Mouse (Mus musculus): ENCODE results near the gene Mcl1. TPM values are rescaled to one million over a fixed set of nuclear protein-coding genes. Genes with fewer than 3 reads are reported as not detected.
A peak's percentile ranks its signal among the peaks of the same experiment; 100 is the strongest.

The Mcl1 gene
- polyA plus RNA-seq, 1 experiment from 2014 or later, result 63.2 TPM

DNA sequence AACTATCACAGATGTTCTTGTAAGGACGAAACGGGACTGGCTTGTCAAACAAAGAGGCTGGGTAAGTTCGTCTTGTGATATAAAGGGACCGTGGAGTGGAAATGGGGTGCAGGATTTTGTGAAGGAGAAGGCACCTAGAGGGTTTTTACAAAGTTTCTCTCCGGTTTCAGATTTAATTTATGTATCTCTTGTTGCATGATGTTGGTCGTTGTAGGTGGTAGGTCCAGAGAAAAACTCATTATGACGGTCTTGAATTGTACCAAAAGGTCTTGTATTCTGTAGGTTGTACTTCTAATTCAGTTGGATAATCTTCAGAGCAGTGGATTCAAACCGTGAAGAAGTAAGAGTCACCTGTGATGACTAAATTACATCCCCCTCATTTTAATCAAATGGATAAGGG is 1.4 kb downstream of the Mcl1 start:
- peaks cover 9% of the 10 kb centered on the region for H3K4me1 ChIP-seq (ENCODE audit: control insufficient read depth, insufficient read depth, low read length)
- peaks cover 4% of the 10 kb centered on the region; the same call in 1 of the 2 replicates for H3K36me3 ChIP-seq (ENCODE audit: control insufficient read depth, insufficient read depth, low read length)
- H3K27me3 ChIP-seq (ENCODE audit: control insufficient read depth, insufficient read depth, low read length), result no peaks in the 10 kb centered on the region
- no peak for DNase-seq (ENCODE audit: low spot score)
- peak overlapping the region; percentile 93 for H3K4me2 ChIP-seq (ENCODE audit: low read depth, severe bottlenecking)
- H3K9me3 ChIP-seq (ENCODE audit: control insufficient read depth, low read length), result no peaks in the 10 kb centered on the region
- H3K9ac ChIP-seq (ENCODE audit: low read length), result peak overlapping the region; percentile 98
- H3K4me3 ChIP-seq (ENCODE audit: low read depth, low read length), result peak overlapping the region; percentile 100
- ATAC-seq (ENCODE audit: insufficient number of reproducible peaks, low FRiP score, low TSS enrichment, low read depth), result no peak
- H3K27ac ChIP-seq (replicated peaks; ENCODE audit: low read depth, low read length), result no peak overlapping the region
- WGBS, result 4% methylated on average over 8 of the region's 8 CpGs

GRCm38 (mm10) chr3:95660788-95661478 is 2.3 kb downstream of the Mcl1 start:
- no peak overlapping the region for H3K27ac ChIP-seq (replicated peaks; ENCODE audit: low read depth, low read length)
- no peak for ATAC-seq (ENCODE audit: insufficient number of reproducible peaks, low FRiP score, low TSS enrichment, low read depth)

DNA sequence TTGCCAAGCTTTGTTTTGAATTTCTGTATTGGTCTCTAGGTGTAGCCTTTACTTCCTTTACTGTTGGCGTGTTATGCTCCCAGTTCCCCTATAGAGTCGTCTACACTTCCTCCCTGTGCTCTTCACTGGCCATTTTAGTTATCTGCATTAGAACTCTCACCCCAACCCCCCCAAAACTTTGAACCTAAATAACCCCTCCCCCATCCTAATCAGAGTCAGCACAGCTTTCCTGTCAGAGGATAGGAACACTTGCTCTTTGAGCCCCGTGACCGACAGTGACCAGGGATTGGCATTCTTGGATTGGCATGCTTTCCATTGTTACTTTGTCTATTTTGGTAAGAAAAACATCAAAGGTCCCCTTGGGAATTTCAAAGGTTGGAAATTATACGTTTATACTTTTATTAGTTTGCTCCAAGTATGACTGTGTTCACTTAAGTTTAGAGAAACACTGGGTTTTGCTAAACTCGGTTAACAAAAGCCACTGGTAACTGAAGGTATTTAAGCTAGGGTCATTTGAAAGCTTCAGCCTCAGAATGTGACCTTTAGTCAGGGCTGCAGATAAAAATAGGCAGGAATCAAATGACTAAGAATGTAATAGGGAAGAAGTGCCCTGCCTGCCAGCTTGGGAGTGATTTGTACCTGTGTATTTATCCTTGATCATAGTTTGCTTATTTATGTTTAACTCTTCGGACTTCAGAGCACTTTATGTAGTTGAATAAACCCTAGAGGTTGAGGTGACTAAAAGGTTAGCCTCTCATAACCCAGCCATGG is 3.5 kb downstream of the Mcl1 start:
- ATAC-seq (ENCODE audit: insufficient number of reproducible peaks, low FRiP score, low TSS enrichment, low read depth) (no peak), DNase-seq (ENCODE audit: low spot score) (no peak)
- H3K27ac ChIP-seq (replicated peaks; ENCODE audit: low read depth, low read length), result no peak overlapping the region
- H3K27me3 ChIP-seq (ENCODE audit: control insufficient read depth, insufficient read depth, low read length), result no peaks in the 10 kb centered on the region
- peaks cover 4% of the 10 kb centered on the region; the same call in 1 of the 2 replicates for H3K36me3 ChIP-seq (ENCODE audit: control insufficient read depth, insufficient read depth, low read length)
- WGBS, result 69% methylated on average over 7 of the region's 7 CpGs
- no peak overlapping the region for H3K4me2 ChIP-seq (ENCODE audit: low read depth, severe bottlenecking)
- no peak overlapping the region for H3K4me3 ChIP-seq (ENCODE audit: low read depth, low read length)
- H3K9me3 ChIP-seq (ENCODE audit: control insufficient read depth, low read length), result no peaks in the 10 kb centered on the region
- peaks cover 9% of the 10 kb centered on the region for H3K4me1 ChIP-seq (ENCODE audit: control insufficient read depth, insufficient read depth, low read length)
- H3K9ac ChIP-seq (ENCODE audit: low read length), result no peak overlapping the region

More at GRCm38 (mm10) chr3:95660788-95661478, 2.3 kb downstream of the Mcl1 start:
- Histone ChIP-seq H3K9me3 (ENCODE audit: control insufficient read depth, low read length) (no peaks in the 10 kb centered on the region), H3K4me3 (ENCODE audit: low read depth, low read length) (peak overlapping the region; percentile 100), H3K36me3 (ENCODE audit: control insufficient read depth, insufficient read depth, low read length) (peaks cover 4% of the 10 kb centered on the region; the same call in 1 of the 2 replicates), H3K4me1 (ENCODE audit: control insufficient read depth, insufficient read depth, low read length) (peaks cover 9% of the 10 kb centered on the region), H3K27me3 (ENCODE audit: control insufficient read depth, insufficient read depth, low read length) (no peaks in the 10 kb centered on the region), H3K4me2 (ENCODE audit: low read depth, severe bottlenecking) (peak overlapping the region; percentile 93), H3K9ac (ENCODE audit: low read length) (peak overlapping the region; percentile 98)
- 35% methylated on average over 2 of the region's 2 CpGs for WGBS
- no peak for DNase-seq (ENCODE audit: low spot score)

DNA sequence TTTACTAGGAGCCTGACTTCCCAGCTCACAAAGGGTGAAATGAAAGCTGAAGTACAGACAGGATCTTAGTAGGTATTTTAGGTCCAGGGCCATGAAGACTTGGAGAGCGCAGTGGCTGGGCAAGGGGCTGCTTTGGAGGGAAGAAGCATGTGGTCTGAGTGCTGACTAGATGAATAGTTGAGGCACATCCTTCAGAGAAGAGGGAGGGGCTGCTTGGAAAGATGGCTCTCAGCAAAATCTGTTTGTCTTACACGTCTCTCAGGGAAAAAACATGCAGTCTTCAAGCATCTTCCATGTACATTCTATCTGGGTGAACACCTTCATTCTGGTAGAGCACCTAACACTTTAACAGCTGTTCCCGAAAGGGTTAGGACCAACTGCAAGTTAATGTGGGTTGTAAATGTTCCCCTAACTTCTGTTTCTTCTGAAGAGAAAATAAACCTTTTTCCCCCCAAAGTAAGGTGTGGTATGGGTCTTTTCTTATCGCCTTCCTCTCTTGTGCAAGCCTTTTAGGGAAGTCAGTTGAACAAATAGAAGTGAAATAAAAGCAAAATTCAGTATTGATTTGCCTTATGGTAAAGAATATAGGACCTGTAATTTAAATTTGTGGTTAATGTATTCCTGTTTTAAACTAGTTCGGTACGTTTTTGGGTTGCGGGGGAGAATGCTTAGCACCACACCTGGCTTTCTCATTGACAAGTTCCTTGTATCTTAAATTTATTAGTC is 4.3 kb downstream of the Mcl1 start:
- H3K36me3 ChIP-seq (ENCODE audit: control insufficient read depth, insufficient read depth, low read length), result peaks cover 4% of the 10 kb centered on the region; the same call in 1 of the 2 replicates
- H3K9ac ChIP-seq (ENCODE audit: low read length), result no peak overlapping the region
- DNase-seq (ENCODE audit: low spot score) (no peak), ATAC-seq (ENCODE audit: insufficient number of reproducible peaks, low FRiP score, low TSS enrichment, low read depth) (no peak)
- H3K27ac ChIP-seq (replicated peaks; ENCODE audit: low read depth, low read length), result no peak overlapping the region
- 80% methylated on average over 7 of the region's 7 CpGs for WGBS
- H3K27me3 ChIP-seq (ENCODE audit: control insufficient read depth, insufficient read depth, low read length), result no peaks in the 10 kb centered on the region
- H3K4me3 ChIP-seq (ENCODE audit: low read depth, low read length), result no peak overlapping the region
- H3K4me2 ChIP-seq (ENCODE audit: low read depth, severe bottlenecking), result no peak overlapping the region
- H3K4me1 ChIP-seq (ENCODE audit: control insufficient read depth, insufficient read depth, low read length), result peaks cover 9% of the 10 kb centered on the region
- H3K9me3 ChIP-seq (ENCODE audit: control insufficient read depth, low read length), result no peaks in the 10 kb centered on the region

DNA sequence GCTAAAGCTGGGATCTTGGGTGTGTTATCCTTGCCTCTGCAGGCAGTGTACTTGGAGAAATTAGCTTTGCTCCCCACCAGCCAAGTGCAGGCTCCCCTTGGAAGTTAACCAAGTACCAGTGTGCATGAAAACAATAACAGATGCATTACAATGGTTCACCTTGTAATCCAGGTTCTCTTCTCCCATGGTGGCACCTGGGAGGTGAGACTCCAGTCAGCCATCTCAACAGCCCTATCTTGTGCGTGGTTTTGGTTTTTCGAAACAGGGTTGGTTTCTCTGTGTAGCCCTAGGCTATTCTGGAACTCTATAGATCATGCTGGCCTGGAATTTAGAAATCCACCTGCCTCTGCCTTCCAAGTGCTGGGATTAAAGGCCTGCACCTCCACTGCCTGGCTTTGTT is 4.9 kb downstream of the Mcl1 start:
- H3K9me3 ChIP-seq (ENCODE audit: control insufficient read depth, low read length), result no peaks in the 10 kb centered on the region
- ATAC-seq (ENCODE audit: insufficient number of reproducible peaks, low FRiP score, low TSS enrichment, low read depth), result no peak

DNA sequence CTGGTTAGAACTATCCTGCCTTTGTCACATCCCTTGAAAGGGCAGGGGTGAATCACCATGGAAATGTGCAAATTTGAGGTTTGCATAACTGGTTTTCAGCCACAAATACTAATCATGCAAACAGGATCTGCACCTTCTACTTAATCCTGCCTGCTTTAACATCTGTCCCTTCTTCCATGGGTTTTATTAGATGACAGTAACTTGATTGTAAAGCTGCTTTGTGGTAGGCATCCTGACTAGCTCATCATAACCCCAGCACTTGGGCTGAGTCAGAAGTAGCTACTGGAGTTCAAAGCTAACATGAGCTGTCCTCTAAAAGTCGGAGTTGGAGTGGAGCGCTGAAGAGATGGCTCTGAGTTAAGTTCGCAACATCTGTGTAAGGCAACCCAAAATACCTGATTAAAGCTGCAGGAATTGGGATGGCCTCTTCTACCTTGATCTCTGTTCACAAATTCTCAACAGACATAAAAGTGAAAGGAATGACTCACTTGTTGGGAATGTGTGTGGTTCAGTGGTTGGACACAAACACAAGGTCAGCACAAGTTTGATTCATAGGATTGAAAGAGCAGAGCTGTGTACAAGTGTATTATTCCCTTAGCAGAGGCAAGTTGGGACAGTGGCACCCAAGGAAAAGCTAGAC is 5.5 kb downstream of the Mcl1 start:
- Histone ChIP-seq H3K4me2 (ENCODE audit: low read depth, severe bottlenecking) (no peak overlapping the region), H3K4me1 (ENCODE audit: control insufficient read depth, insufficient read depth, low read length) (peaks cover 9% of the 10 kb centered on the region)
- 88% methylated on average over 3 of the region's 3 CpGs for WGBS

More for the DNA sequence above, 4.9 kb downstream of the Mcl1 start:
- no peak overlapping the region for H3K4me3 ChIP-seq (ENCODE audit: low read depth, low read length)
- peaks cover 4% of the 10 kb centered on the region; the same call in 1 of the 2 replicates for H3K36me3 ChIP-seq (ENCODE audit: control insufficient read depth, insufficient read depth, low read length)
- DNase-seq (ENCODE audit: low spot score), result no peak
- no peak overlapping the region for H3K9ac ChIP-seq (ENCODE audit: low read length)
- H3K27ac ChIP-seq (replicated peaks; ENCODE audit: low read depth, low read length), result no peak overlapping the region
- H3K4me2 ChIP-seq (ENCODE audit: low read depth, severe bottlenecking), result no peak overlapping the region
- WGBS, result 81% methylated on average over 2 of the region's 2 CpGs
- peaks cover 9% of the 10 kb centered on the region for H3K4me1 ChIP-seq (ENCODE audit: control insufficient read depth, insufficient read depth, low read length)
- H3K27me3 ChIP-seq (ENCODE audit: control insufficient read depth, insufficient read depth, low read length), result no peaks in the 10 kb centered on the region

GRCm38 (mm10) chr3:95664940-95665352 is 6.4 kb downstream of the Mcl1 start:
- no peak overlapping the region for H3K9ac ChIP-seq (ENCODE audit: low read length)
- H3K9me3 ChIP-seq (ENCODE audit: control insufficient read depth, low read length), result no peaks in the 10 kb centered on the region
- WGBS, result 84% methylated on average over 4 of the region's 4 CpGs
- no peak overlapping the region for H3K27ac ChIP-seq (replicated peaks; ENCODE audit: low read depth, low read length)
- peaks cover 9% of the 10 kb centered on the region for H3K4me1 ChIP-seq (ENCODE audit: control insufficient read depth, insufficient read depth, low read length)
- no peaks in the 10 kb centered on the region for H3K27me3 ChIP-seq (ENCODE audit: control insufficient read depth, insufficient read depth, low read length)
- ATAC-seq (ENCODE audit: insufficient number of reproducible peaks, low FRiP score, low TSS enrichment, low read depth) (no peak), DNase-seq (ENCODE audit: low spot score) (no peak)
- peaks cover 8% of the 10 kb centered on the region for H3K36me3 ChIP-seq (ENCODE audit: control insufficient read depth, insufficient read depth, low read length)
- H3K4me3 ChIP-seq (ENCODE audit: low read depth, low read length), result no peak overlapping the region
- no peak overlapping the region for H3K4me2 ChIP-seq (ENCODE audit: low read depth, severe bottlenecking)

More for the DNA sequence above, 5.5 kb downstream of the Mcl1 start:
- Histone ChIP-seq H3K27ac (replicated peaks; ENCODE audit: low read depth, low read length) (no peak overlapping the region), H3K9ac (ENCODE audit: low read length) (no peak overlapping the region), H3K36me3 (ENCODE audit: control insufficient read depth, insufficient read depth, low read length) (peaks cover 4% of the 10 kb centered on the region), H3K27me3 (ENCODE audit: control insufficient read depth, insufficient read depth, low read length) (no peaks in the 10 kb centered on the region), H3K9me3 (ENCODE audit: control insufficient read depth, low read length) (no peaks in the 10 kb centered on the region), H3K4me3 (ENCODE audit: low read depth, low read length) (no peak overlapping the region)
- DNase-seq (ENCODE audit: low spot score), result no peak
- ATAC-seq (ENCODE audit: insufficient number of reproducible peaks, low FRiP score, low TSS enrichment, low read depth), result no peak
